In the genomic region with DNA sequence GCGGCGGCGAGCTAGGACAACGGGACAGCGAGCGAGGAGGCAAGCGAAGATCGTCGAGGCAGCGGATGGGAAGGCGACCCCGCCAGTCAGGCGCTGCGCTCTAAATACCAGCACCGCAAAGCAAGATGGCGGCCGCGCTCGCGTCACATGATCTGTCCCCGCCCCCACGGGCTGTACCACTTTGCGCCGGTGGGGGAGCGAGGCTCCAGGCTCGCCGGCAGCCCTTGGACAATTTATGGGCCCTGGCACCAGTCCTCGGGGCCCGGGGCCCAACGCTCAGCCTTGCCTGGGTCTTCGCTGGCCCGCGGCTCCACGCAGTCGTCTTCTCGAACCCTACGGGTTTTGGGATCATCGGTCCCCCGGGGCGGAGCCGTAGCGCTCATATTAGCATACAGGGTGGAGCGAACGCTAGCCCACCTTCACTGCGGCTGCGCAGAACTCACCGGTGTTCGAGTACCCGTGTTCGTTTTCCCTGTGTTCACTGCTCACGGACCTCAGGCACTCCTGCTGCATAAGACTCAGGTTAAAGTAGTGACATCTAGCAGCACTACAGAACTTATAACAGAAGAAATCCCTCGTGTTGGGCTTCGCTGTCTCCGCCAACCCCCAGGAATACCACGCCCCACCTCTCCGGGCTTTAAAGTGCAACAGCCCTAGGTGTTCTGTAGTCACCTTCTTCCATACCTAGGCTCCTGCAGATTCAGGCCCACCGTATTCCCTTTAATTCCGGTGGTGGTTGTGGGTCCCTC, we compare ENCODE assay signal across 8 mouse cellular contexts. TPM values are rescaled to one million over a fixed set of nuclear protein-coding genes. Genes with fewer than 3 reads are reported as not detected.
A peak's percentile ranks its signal among the peaks of the same experiment; 100 is the strongest.
DNase-seq lines count a peak whose midpoint lies in the region; ATAC-seq and TF ChIP-seq lines count a peak whose summit lies in the region.

Gene Atp6v0c (minus strand): TSS at position 386 of the 749 bp plus-strand sequence.

- no peaks in the 10 kb centered on the region for H3K27me3 ChIP-seq in forebrain, embryonic 15.5 days

- no peak for TF ChIP-seq CTCF in lung, adult 2 months (IDR thresholded peaks at IDR 0.05; ENCODE audit: insufficient read depth, low read length)

- ATAC-seq in forebrain, embryonic 15.5 days (replicated peaks): peak; percentile 91
- ATAC-seq in neutrophil, adult 5-6 weeks (ENCODE audit: extremely low read depth, insufficient number of reproducible peaks, low FRiP score, poor library complexity, severe bottlenecking): peak; percentile 75

- H3K4me1 ChIP-seq in forebrain, embryonic 15.5 days: peaks cover 37% of the 10 kb centered on the region
- peaks cover 3% of the 10 kb centered on the region; the same call in 1 of the 2 replicates for H3K4me1 ChIP-seq in lung, adult 2 months (ENCODE audit: control insufficient read depth, insufficient read depth, low read length)

- H3K36me3 ChIP-seq in forebrain, embryonic 15.5 days: peaks cover 16% of the 10 kb centered on the region; the same call in 1 of the 2 replicates

- peak within 1 kb of the TSS; percentile 91 for H3K4me2 ChIP-seq in forebrain, embryonic 15.5 days (replicated peaks)

- peak; percentile 97 for TF ChIP-seq POLR2A in lung, adult 2 months (IDR thresholded peaks at IDR 0.05; ENCODE audit: borderline replicate concordance, extremely low read depth, low read depth, low read length)

- peak within 1 kb of the TSS; percentile 99 for H3K27ac ChIP-seq in forebrain, embryonic 15.5 days (replicated peaks)

- under 1% methylated on average over 54 of the region's 58 CpGs for WGBS in forebrain, embryonic 15.5 days
- under 1% methylated on average over 58 of the region's 58 CpGs for WGBS in lung, adult 2 months

- H3K4me3 ChIP-seq in forebrain, embryonic 15.5 days: peak within 1 kb of the TSS; percentile 95
- peak within 1 kb of the TSS; percentile 87 for H3K4me3 ChIP-seq in lung, adult 2 months (replicated peaks; ENCODE audit: extremely low read depth, low read depth, low read length)

- DNase-seq in ES-CJ7 (ENCODE audit: low read depth, low spot score): peak; percentile 96
- peak; percentile 96 for DNase-seq in cerebellum, adult 11 months
- peak; percentile 88 for DNase-seq in heart, postnatal 25 days (ENCODE audit: low spot score)
- DNase-seq in layer of hippocampus, adult 18-20 months (ENCODE audit: low spot score in 2 of 2): peak; percentile 91 to 98
- DNase-seq in lung, adult 2 months: peak; percentile 96
- peak; percentile 88 to 93 for DNase-seq in thymus, adult 18-20 months

- H3K9me3 ChIP-seq in forebrain, embryonic 15.5 days: no peaks in the 10 kb centered on the region

- intact Hi-C loops in heart, postnatal 25 days (cut with DNase I): loop anchor here (2.0 to 5.0 kb wide), 2 partner anchors 35 to 83 kb away; partner anchors contain the start of genes Ccnf and Tbc1d24

- H3K9ac ChIP-seq in forebrain, embryonic 15.5 days (replicated peaks): peak within 1 kb of the TSS; percentile 96

RNA-seq across cellular contexts. Expression of gene Atp6v0c, which starts in this region (rescaled TPM):
- 872 and 917 TPM in 2 replicates for polyA plus RNA-seq in forebrain, embryonic 15.5 days (2015; fragmentation: Nextera tagmentation; extraction: Ambion mirVana)
- 100 to 1,000 TPM; 225 to 246 TPM for total RNA-seq in heart, postnatal 25 days (2021)
- total RNA-seq in layer of hippocampus, adult 18-20 months (2021): 1,000 to 10,000 TPM; 1,141 to 1,201 TPM
- 880 and 1,077 TPM in 2 replicates for polyA plus RNA-seq in lung, adult 2 months (2012; rRNA removed)
- 98.2 and 104 TPM in 2 replicates for total RNA-seq in neutrophil, adult 5-6 weeks (2017)

Comparison
In these comparisons a context has a peak if more than half of its experiments do, and no peak if none do; other contexts are left out.
1. Peak in every context shown above with its lines: DNase-seq, ATAC-seq, H3K4me3 ChIP-seq and H3K27ac ChIP-seq.
2. RNA of gene Atp6v0c (total RNA-seq): 1,141 to 1,201 TPM in layer of hippocampus, adult 18-20 months; 225 to 246 TPM in heart, postnatal 25 days and 98.2 to 104 TPM in neutrophil, adult 5-6 weeks; every median in the first group is over 4 times any median in the second.